Mouse (Mus musculus): ENCODE data around the gene Padi4. TPM values are rescaled to one million over a fixed set of nuclear protein-coding genes. Genes with fewer than 3 reads are reported as not detected.
A peak's percentile ranks its signal among the peaks of the same experiment; 100 is the strongest.

The Padi4 gene
- under 1 TPM in 1 of 2 experiments, not detected in 1; 0.15 TPM for total RNA-seq (2021)
- long read RNA-seq, experiment 1, result 0 reads
- long read RNA-seq, experiment 2, partial matches to known transcripts, result 0 of 1 reads
- long read RNA-seq, experiment 2, other reads (novel, unspliced or antisense), result 1 of 1 reads

- DNase-seq, result no peak
- intact Hi-C loops (cut with DNase I), result no loop called here
Observed at GRCm38 (mm10) chr4:140774025-140774800, at the start of gene Padi4. TSS of gene Padi4 (minus strand) at chr4:140774236.

- DNase-seq, result peak; percentile 39 to 51
- intact Hi-C loops (cut with DNase I), result loop anchor here (1.0 to 5.0 kb wide), 2 partner anchors 80 to 135 kb away; no protein-coding TSS in a partner anchor
Observed at GRCm38 (mm10) chr4:140821988-140822387, 48.0 kb upstream of the Padi4 start.

- intact Hi-C loops (cut with DNase I), result loop anchor here (10.0 kb wide), 1 partner anchor 217 kb away; no protein-coding TSS in a partner anchor
- no peak for DNase-seq
Observed at GRCm38 (mm10) chr4:140817413-140817812, 43.4 kb upstream of the Padi4 start.

- no peak for DNase-seq
- intact Hi-C loops (cut with DNase I), result loop anchor here (10.0 kb wide), 1 partner anchor 219 kb away; no protein-coding TSS in a partner anchor
Observed at GRCm38 (mm10) chr4:140815996-140816917, 42.2 kb upstream of the Padi4 start.

- intact Hi-C loops (cut with DNase I), result loop anchor here (10.0 kb wide), 1 partner anchor 219 kb away; no protein-coding TSS in a partner anchor
- DNase-seq, result no peak
Observed at GRCm38 (mm10) chr4:140815496-140815895, 41.5 kb upstream of the Padi4 start.

- intact Hi-C loops (cut with DNase I), result loop anchor here (10.0 kb wide), 1 partner anchor 220 kb away; no protein-coding TSS in a partner anchor
- DNase-seq, result peak in 1 of 2 experiments; percentile 37
Observed at GRCm38 (mm10) chr4:140814241-140815225, 40.5 kb upstream of the Padi4 start.

- intact Hi-C loops (cut with DNase I), result loop anchor here (10.0 kb wide), 1 partner anchor 221 kb away; no protein-coding TSS in a partner anchor
- DNase-seq, result no peak
Observed at GRCm38 (mm10) chr4:140813358-140814185, 39.5 kb upstream of the Padi4 start.

- intact Hi-C loops (cut with DNase I), result loop anchor here (10.0 kb wide), 1 partner anchor 222 kb away; no protein-coding TSS in a partner anchor
- DNase-seq, result no peak
Observed at GRCm38 (mm10) chr4:140812609-140813008, 38.6 kb upstream of the Padi4 start.

- DNase-seq, result no peak
- intact Hi-C loops (cut with DNase I), result loop anchor here (10.0 kb wide), 1 partner anchor 223 kb away; no protein-coding TSS in a partner anchor
Observed at GRCm38 (mm10) chr4:140812191-140812590, 38.2 kb upstream of the Padi4 start.

- no peak for DNase-seq
- intact Hi-C loops (cut with DNase I), result loop anchor here (10.0 kb wide), 1 partner anchor 224 kb away; no protein-coding TSS in a partner anchor
Observed at GRCm38 (mm10) chr4:140810458-140811260, 36.6 kb upstream of the Padi4 start, which contains the start of gene Padi3. TSS of gene Padi3 (minus strand) at chr4:140810648.

GRCm38 (mm10) chr4:140809118-140809517 lies 35.1 kb upstream of the Padi4 start:
- DNase-seq, result no peak
- intact Hi-C loops (cut with DNase I), result no loop called here

- intact Hi-C loops (cut with DNase I), result no loop called here
- peak; percentile 40 to 45 for DNase-seq
Observed at GRCm38 (mm10) chr4:140804601-140805000, 30.6 kb upstream of the Padi4 start.

- intact Hi-C loops (cut with DNase I), result no loop called here
- no peak for DNase-seq
Observed at GRCm38 (mm10) chr4:140801364-140801763, 27.3 kb upstream of the Padi4 start.

- intact Hi-C loops (cut with DNase I), result no loop called here
- no peak for DNase-seq
Observed at GRCm38 (mm10) chr4:140796786-140797185, 22.8 kb upstream of the Padi4 start.

- DNase-seq, result no peak
- intact Hi-C loops (cut with DNase I), result no loop called here
Observed at GRCm38 (mm10) chr4:140794678-140795077, 20.6 kb upstream of the Padi4 start.

GRCm38 (mm10) chr4:140793795-140794194 lies 19.8 kb upstream of the Padi4 start:
- DNase-seq, result no peak
- intact Hi-C loops (cut with DNase I), result no loop called here

GRCm38 (mm10) chr4:140792584-140792983 lies 18.5 kb upstream of the Padi4 start:
- intact Hi-C loops (cut with DNase I), result no loop called here
- no peak for DNase-seq

All from gastrocnemius, postnatal 36 days (tissue).